Comparison of ENCODE assay signal across 9 mouse cellular contexts in the genomic region with DNA sequence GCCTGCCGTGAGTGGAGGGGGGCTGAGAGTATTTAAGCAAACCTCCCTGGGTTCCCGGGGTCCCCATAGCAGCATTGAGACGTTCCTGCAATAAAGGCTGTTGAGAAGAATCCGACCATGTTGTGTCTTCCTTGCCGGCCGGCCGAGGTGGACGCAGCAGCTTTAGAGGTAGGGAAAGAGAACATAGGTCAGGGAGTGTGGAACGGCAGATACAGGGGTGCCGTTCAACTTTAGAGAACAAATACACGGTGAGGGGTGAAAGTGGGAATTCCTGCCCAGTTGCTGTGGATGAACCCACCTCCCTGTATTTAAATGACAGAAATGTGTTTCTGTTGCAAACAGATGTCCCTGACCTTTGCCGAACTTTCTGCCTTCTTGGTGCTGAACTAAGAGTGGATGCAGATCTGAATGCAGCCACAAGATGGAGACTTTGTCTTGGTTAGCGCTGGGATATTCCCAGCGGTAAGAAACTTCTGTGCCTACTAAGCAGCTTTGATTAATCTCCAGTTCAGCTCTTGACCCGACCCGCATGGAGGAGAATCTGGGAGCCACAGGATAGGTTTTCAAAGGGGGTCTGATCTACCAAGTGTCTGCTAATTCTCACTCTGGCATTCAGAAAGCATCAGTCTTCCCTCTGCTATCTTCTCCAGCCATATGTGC. TPM values are rescaled to one million over a fixed set of nuclear protein-coding genes. Genes with fewer than 3 reads are reported as not detected.
A peak's percentile ranks its signal among the peaks of the same experiment; 100 is the strongest.
DNase-seq lines count a peak whose midpoint lies in the region; ATAC-seq and TF ChIP-seq lines count a peak whose summit lies in the region.
"Had no signal": no experiment of that assay in that cellular context is flagged by ENCODE, and none has a peak within 500 bp of the region (broad histone marks: within the 10 kb centered on the region; RNA-seq: fewer than 3 reads in every experiment).

No protein-coding gene starts in this region.

- DNase-seq in left cerebral cortex, adult 2 months (ENCODE audit: extremely low spot score in 1 of 2, low spot score in 2 of 2): peak; percentile 21 to 39
- DNase-seq in left cerebral cortex, adult 8-10 months (ENCODE audit: low spot score in 2 of 2): no peak
- DNase-seq in ES-E14 (ENCODE audit: low read depth, low spot score): no peak
- DNase-seq in brain, embryonic 14.5 days (ENCODE audit: low read depth): peak; percentile 76
- DNase-seq in gastrocnemius, postnatal 25 days: peak; percentile 12
- DNase-seq in layer of hippocampus, postnatal 10 days (ENCODE audit: low spot score in 2 of 2): peak; percentile 51 to 60

- H3K4me3 ChIP-seq in left cerebral cortex, adult 2 months: no peak overlapping the region
- peak overlapping the region in 1 of 2 experiments; percentile 10; a peak in 2 of 4 replicates for H3K4me3 ChIP-seq in ES-E14 (ENCODE audit: insufficient read depth in 1 of 2, low read depth in 1 of 2, low read length in 2 of 2, poor library complexity in 1 of 2, severe bottlenecking in 1 of 2)
- H3K4me3 ChIP-seq: erythroblast, embryonic 14.5 days had no signal

- no peak for TF ChIP-seq POLR2A in brain, embryonic 14.5 days (IDR thresholded peaks at IDR 0.05; ENCODE audit: borderline replicate concordance, extremely low read depth, insufficient read depth, insufficient read length, poor library complexity, severe bottlenecking)

- no peak overlapping the region for H3K9ac ChIP-seq in ES-E14 (ENCODE audit: insufficient read depth, low read depth, low read length, poor library complexity, severe bottlenecking)

- ATAC-seq in monocyte, adult 5-6 weeks (replicated peaks; ENCODE audit: insufficient number of reproducible peaks, low FRiP score, low TSS enrichment, poor library complexity, severe bottlenecking): peak; percentile 46
- ATAC-seq in erythroblast, adult 5-6 weeks (replicated peaks; ENCODE audit: low FRiP score, poor library complexity, severe bottlenecking): no peak

- H3K9me3 ChIP-seq in ES-E14 (ENCODE audit: control insufficient read depth, insufficient read depth, low read depth, low read length): no peaks in the 10 kb centered on the region

- in situ Hi-C loops in ES-E14 (cut with MboI; ENCODE audit: low sequenced_read_pairs in 2 of 2, unreplicated experiment in 2 of 2): no loop called here

- intact Hi-C loops in left cerebral cortex, adult 2 months (cut with DNase I): loop anchor here (1.0 to 10.0 kb wide), 5 partner anchors 32 to 319 kb away; no protein-coding TSS in a partner anchor

- TF ChIP-seq CTCF in left cerebral cortex, adult 2 months (IDR thresholded peaks at IDR 0.05): peak; percentile 93
- peak; percentile 76; the same call in 1 of the 2 replicates for TF ChIP-seq CTCF in brain, embryonic 14.5 days (IDR thresholded peaks at IDR 0.05; ENCODE audit: borderline replicate concordance, extremely low read depth, insufficient read depth, insufficient read length)

- no peaks in the 10 kb centered on the region for H3K36me3 ChIP-seq in ES-E14 (ENCODE audit: control insufficient read depth, insufficient read depth, low read length, poor library complexity, severe bottlenecking)

- H3K4me1 ChIP-seq in ES-E14 (ENCODE audit: control insufficient read depth in 2 of 2, insufficient read depth in 2 of 2, low read length in 2 of 2, poor library complexity in 1 of 2): peaks cover 4 to 6% of the 10 kb centered on the region in 2 experiments; a peak in 3 of 4 replicates

- no peak overlapping the region for H3K27ac ChIP-seq in left cerebral cortex, adult 2 months
- H3K27ac ChIP-seq in ES-E14 (ENCODE audit: insufficient read depth, low read depth, low read length, poor library complexity, severe bottlenecking): no peak overlapping the region

TF ChIP-seq in ES-E14, 5 proteins besides CTCF, POLR2A, EP300 and RAD21:
- no peak for TF ChIP-seq CHD2 (IDR thresholded peaks at IDR 0.05; ENCODE audit: low read depth, low read length)
- TF ChIP-seq ZC3H11A (IDR thresholded peaks at IDR 0.05; ENCODE audit: borderline replicate concordance, low read depth, low read length): peak; percentile 69
TF ChIP-seq in ES-E14: peak in this region for 1.

RNA-seq across cellular contexts. Expression of gene Tmc3, which starts 16.8 kb away (rescaled TPM):
- total RNA-seq in left cerebral cortex, adult 2 months (2021): under 1 TPM; 0.29 to 0.40 TPM
- total RNA-seq in left cerebral cortex, adult 8-10 months (2022): under 1 TPM; 0.17 to 0.67 (median 0.28) TPM
- 0.80 and 1.3 TPM in 2 replicates for total RNA-seq in ES-E14 (2012; rRNA removed)
- 0.23 and 0.31 TPM in 2 replicates for polyA plus RNA-seq in brain, embryonic 14.5 days (2012; rRNA removed)
- total RNA-seq in gastrocnemius, postnatal 25 days (2021): under 1 TPM; 0.05 to 0.08 TPM
- under 1 TPM; 0.18 to 0.55 TPM for total RNA-seq in layer of hippocampus, postnatal 10 days (2021)
- total RNA-seq in monocyte, adult 5-6 weeks (2017): 0.10 to 7.4 TPM (median 0.29 TPM) in 3 replicates
- 2.9 and 10.2 TPM in 2 replicates for total RNA-seq in erythroblast, adult 5-6 weeks (2015; ENCODE audit: low replicate concordance)
- total RNA-seq in erythroblast, adult 5-6 weeks (2017; ENCODE audit: low replicate concordance): 8.8 and 12.2 TPM in 2 replicates
- polyA plus RNA-seq: erythroblast, embryonic 14.5 days had no signal

Comparison
In these comparisons a context has a peak if more than half of its experiments do, and no peak if none do; other contexts are left out.
1. DNase-seq: peak in left cerebral cortex, adult 2 months (2 of 2), brain, embryonic 14.5 days (single experiment), gastrocnemius, postnatal 25 days (single experiment) and layer of hippocampus, postnatal 10 days (2 of 2); none in left cerebral cortex, adult 8-10 months (0 of 2) and ES-E14 (single experiment).